Mouse (Mus musculus) G1E (cell line): Measurements from ENCODE around the gene Rap1gap.

Experiments used
- CTCF ChIP-seq: IDR thresholded peaks from 2 replicates; pipeline ENCODE4 v1.5.1; 2012; ENCODE audit warnings: low read depth, low read length, inconsistent platforms, mixed read lengths
- GATA1 ChIP-seq: IDR thresholded peaks from 2 replicates; pipeline ENCODE4 v1.6.1; 2012; ENCODE audit warnings: borderline replicate concordance, low read length, inconsistent platforms, mixed read lengths
- POLR2AphosphoS5 ChIP-seq: IDR thresholded peaks from 2 replicates; pipeline ENCODE4 v1.6.1; 2012; ENCODE audit warnings: low read depth, low read length, inconsistent platforms; ENCODE audit not compliant: insufficient replicate concordance
- TAL1 ChIP-seq: conservative IDR thresholded peaks from 2 replicates; pipeline ENCODE4 v1.6.1; 2012; ENCODE audit warnings: low read depth, low read length, inconsistent platforms, mixed read lengths

- TF ChIP-seq TAL1 (no peak), CTCF (no peak), POLR2AphosphoS5 (no peak), GATA1 (no peak)
Observed at GRCm38 (mm10) chr4:137641556-137641955, 23.0 kb upstream of the Rap1gap start.
